Mouse (Mus musculus): ENCODE results near the gene Lrrc49. TPM values are rescaled to one million over a fixed set of nuclear protein-coding genes. Genes with fewer than 3 reads are reported as not detected.

The Lrrc49 gene
- polyA plus RNA-seq, 1 experiment, result 67.9 TPM

- peak in 1 of 2 experiments; percentile 47 for DNase-seq (ENCODE audit: extremely low spot score in 1 of 2, low spot score in 1 of 2)
Observed at GRCm38 (mm10) chr9:60548182-60548581, 139.8 kb downstream of the Lrrc49 start.

GRCm38 (mm10) chr9:60546169-60546568, 141.8 kb downstream of the Lrrc49 start:
- DNase-seq (ENCODE audit: extremely low spot score in 1 of 2, low spot score in 1 of 2), result no peak

GRCm38 (mm10) chr9:60545361-60546096, 142.4 kb downstream of the Lrrc49 start:
- DNase-seq (ENCODE audit: extremely low spot score in 1 of 2, low spot score in 1 of 2), result no peak

GRCm38 (mm10) chr9:60543422-60544015, 144.4 kb downstream of the Lrrc49 start:
- DNase-seq (ENCODE audit: extremely low spot score in 1 of 2, low spot score in 1 of 2), result no peak

GRCm38 (mm10) chr9:60530310-60530709, 157.6 kb downstream of the Lrrc49 start:
- DNase-seq (ENCODE audit: extremely low spot score in 1 of 2, low spot score in 1 of 2), result no peak

GRCm38 (mm10) chr9:60529348-60530243, 158.4 kb downstream of the Lrrc49 start:
- no peak for DNase-seq (ENCODE audit: extremely low spot score in 1 of 2, low spot score in 1 of 2)

- DNase-seq (ENCODE audit: extremely low spot score in 1 of 2, low spot score in 1 of 2), result no peak
Observed at GRCm38 (mm10) chr9:60528269-60528668, 159.7 kb downstream of the Lrrc49 start.

GRCm38 (mm10) chr9:60527836-60528235, 160.1 kb downstream of the Lrrc49 start:
- no peak for DNase-seq (ENCODE audit: extremely low spot score in 1 of 2, low spot score in 1 of 2)

GRCm38 (mm10) chr9:60527051-60527450, 160.9 kb downstream of the Lrrc49 start:
- no peak for DNase-seq (ENCODE audit: extremely low spot score in 1 of 2, low spot score in 1 of 2)

GRCm38 (mm10) chr9:60526195-60526594, 161.8 kb downstream of the Lrrc49 start:
- no peak for DNase-seq (ENCODE audit: extremely low spot score in 1 of 2, low spot score in 1 of 2)

GRCm38 (mm10) chr9:60521806-60522264, 166.1 kb downstream of the Lrrc49 start, which contains the start of gene Thsd4:
Thsd4 (minus strand) TSS chr9:60522046.
- DNase-seq (ENCODE audit: extremely low spot score in 1 of 2, low spot score in 1 of 2), result peak in 1 of 2 experiments; percentile 27

- DNase-seq (ENCODE audit: extremely low spot score in 1 of 2, low spot score in 1 of 2), result no peak
Observed at GRCm38 (mm10) chr9:60521143-60521542, 166.8 kb downstream of the Lrrc49 start.

GRCm38 (mm10) chr9:60519601-60520000, 168.4 kb downstream of the Lrrc49 start:
- no peak for DNase-seq (ENCODE audit: extremely low spot score in 1 of 2, low spot score in 1 of 2)

Other genes starting within 250 kb of the Lrrc49 start
- 4.7 TPM in 2 replicates for gene Thsd4, start 166.1 kb downstream of the Lrrc49 start, polyA plus RNA-seq (2012; rRNA removed)
- gene Larp6, start 24.8 kb upstream of the Lrrc49 start, polyA plus RNA-seq (2012; rRNA removed), result 24.1 and 25.2 TPM in 2 replicates
- gene Uaca, start 106.4 kb upstream of the Lrrc49 start, polyA plus RNA-seq (2012; rRNA removed), result 9.0 and 11.9 TPM in 2 replicates